Mouse (Mus musculus) heart, postnatal 4 days (tissue): ENCODE results near the gene Arl13b. TPM values are rescaled to one million over a fixed set of nuclear protein-coding genes. Genes with fewer than 3 reads are reported as not detected.

ENCODE experiments used
- DNase-seq: peaks from one replicate; pipeline ENCODE4 v3.0.0; 2021
- total RNA-seq, 2 experiments: library from RNA; stranded (reverse); gene quantifications; 2 replicates each; pipeline ENCODE4 v1.2.3; 2021

The Arl13b gene
- total RNA-seq: 10 to 100 TPM in 1 of 2 experiments, 1 to 10 TPM in 1; 9.6 to 14.0 TPM

DNA sequence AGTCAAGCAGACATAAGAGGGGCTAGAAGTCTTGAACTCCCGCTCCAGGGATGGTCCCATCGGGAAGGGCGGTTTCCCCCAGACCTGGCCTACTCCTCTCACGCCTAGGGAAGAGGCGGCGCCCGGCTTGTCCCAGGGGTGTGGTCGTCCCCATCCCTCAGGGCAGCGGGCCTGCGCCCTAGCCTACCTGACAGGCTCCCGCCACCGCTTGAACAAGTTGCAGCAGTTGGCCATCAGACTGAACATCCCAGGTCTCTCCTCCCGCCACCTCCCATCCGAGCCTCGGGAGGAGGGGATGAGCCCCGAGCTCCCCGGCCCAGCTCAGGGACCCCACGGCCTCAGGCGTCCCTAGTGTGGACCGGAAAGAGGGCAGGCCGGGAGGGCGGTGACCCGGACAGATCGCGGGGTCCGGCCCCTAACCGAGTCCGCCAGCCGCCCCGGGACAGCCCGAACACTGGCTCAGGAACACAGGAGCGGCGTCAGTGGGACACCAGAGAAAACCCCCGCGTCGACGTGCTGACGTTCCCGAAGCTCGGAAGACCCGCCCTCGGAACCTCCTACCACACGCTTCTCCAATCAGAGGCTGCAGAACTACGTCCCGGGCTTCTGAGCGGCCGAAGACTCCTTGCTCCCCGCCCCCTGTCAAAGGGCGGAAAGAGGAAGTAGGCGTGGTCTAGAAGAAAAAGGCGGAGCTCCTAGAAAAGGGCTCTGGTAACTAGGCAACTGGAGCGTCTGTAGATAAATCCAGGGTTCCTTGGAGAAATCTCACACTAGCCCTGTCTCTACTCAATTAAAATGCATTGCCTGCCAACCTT, at the start of gene Arl13b:
Gene Arl13b (minus strand): TSS at position 543 of the 815 bp plus-strand sequence.
- peak; percentile 94 for DNase-seq

DNA sequence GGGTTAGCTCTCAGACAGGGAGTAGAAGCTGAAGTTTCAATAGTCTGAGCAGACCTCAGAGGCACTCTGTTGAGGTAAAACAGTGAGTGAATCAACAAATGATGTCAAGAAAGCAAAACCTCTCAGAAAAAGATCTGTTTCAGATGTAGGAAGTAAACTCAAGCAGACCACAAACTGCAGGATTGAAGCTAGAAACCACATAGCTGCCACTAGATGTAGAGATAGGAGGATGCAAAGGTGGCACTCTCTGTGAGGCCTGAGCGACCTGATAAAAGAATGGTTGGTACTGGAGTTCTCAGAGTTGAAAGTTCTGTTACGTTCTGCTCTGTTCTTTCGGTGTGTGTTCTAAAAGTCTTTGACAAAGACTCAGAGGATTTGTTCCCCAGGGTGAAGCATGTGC, 49.0 kb upstream of the Arl13b start:
- DNase-seq: no peak

DNA sequence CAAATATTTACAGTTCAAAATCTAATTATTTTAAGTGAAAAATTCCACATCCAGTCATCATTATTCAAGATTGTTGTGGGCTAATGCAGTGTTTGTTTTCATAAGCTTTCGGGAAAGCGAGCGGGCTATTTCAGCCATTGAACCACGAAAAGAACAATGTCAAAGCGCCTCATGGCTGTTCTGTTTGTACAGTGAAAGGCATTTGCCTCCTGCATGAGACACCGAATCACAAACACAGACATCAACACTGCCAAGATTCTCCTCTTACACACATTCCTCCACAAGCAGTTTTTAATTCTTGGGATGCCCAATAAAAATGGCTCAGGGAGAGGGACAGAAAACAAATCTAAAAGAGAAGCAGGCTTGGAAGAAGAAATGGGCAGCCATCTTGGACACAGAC, 27.2 kb upstream of the Arl13b start:
- no peak for DNase-seq

DNA sequence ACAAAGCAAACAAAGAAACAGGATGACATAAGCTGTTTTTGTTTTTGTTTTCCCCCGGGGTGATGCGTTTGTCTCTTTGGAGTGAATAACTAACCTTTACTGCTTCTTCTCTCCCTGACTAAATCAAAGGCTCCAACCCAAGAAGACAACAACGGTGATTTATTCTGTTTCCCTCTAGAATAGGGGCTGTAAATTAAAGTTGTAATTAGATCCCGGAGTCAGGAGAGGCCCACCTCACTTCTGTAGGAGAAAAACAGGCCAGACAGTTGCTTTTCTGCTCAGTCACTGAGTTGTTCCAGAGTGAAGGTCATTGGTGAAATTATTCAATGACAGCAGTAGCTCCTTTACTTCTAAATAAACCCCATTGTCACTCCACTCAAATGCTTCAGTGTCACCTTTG, 26.3 kb upstream of the Arl13b start:
- no peak for DNase-seq

DNA sequence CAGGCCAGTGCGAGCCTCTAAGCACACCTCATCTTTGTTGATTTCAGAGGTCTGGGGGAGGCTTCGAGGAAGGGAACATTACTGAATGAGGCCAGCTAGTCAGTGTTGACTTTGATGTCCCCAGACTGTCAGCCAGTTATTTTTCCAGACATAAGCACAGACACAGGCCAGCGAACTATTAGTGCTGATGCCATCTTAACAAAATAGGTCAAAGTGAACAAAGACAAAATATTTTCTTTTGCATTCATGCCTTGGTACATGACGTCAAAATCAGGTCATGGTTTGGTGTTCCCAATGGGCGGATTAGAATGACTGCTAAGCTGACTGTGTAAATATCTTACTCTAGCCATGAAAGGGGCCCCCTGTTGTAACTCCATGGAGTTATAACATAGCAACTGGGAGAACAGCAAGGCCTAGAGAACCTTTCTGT, 25.9 kb upstream of the Arl13b start:
- no peak for DNase-seq

DNA sequence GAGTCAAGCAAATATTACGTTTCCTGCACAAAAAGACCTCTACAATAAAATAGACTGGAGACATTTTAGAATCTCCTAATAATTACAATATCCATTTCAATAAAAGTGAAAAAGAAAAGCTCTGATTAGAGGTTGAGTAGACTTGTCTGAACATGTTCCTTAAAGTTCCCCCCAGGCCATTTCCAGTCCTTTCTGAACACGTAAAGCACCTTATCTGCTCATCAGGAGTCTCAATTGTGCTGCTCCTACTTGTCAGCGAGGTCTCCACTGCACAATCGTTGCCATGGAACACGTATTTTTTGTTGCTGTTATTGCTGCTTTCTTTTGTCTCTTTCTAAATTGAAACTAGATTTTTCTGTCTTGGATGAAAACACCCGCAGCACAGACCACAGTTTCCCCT, 14.6 kb upstream of the Arl13b start:
- no peak for DNase-seq

DNA sequence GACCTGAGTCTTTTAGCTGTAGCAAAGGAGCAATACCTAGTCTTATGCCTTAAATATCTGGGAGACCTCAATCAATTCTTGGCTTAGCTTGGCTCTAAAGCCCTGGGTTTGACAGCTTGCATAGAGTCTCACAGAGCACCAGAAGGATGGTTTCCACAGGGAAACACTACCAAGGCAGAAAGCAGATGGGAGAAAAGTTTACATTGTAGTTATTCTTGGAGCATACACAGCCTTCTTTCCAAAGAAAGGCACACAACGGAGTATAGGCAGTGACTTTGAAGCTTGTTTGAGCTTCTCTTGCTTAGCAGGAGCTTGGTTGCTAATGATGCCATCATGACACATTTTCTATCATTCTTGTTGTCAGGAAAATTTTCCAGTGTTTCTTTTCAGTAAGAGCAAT, 13.3 kb upstream of the Arl13b start:
- DNase-seq: no peak

DNA sequence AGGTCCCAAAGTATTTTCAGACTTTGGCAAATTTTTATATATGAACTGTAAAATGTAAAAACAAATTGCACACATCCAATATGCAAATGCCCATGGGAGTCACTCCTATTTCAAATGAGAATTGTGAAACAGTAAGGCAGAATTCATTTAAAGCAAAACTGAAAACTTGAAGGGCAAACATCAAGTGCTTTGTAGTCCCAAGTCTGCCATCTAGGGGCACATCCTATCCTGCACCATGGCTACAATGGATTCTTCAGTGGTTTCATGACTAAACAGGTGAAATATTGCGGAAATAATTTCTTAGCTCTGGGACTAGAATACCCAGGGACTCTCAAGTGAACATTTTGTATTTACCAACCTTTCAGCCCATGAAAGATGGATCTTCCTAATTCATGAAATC, 11.2 kb upstream of the Arl13b start:
- DNase-seq: peak; percentile 8

DNA sequence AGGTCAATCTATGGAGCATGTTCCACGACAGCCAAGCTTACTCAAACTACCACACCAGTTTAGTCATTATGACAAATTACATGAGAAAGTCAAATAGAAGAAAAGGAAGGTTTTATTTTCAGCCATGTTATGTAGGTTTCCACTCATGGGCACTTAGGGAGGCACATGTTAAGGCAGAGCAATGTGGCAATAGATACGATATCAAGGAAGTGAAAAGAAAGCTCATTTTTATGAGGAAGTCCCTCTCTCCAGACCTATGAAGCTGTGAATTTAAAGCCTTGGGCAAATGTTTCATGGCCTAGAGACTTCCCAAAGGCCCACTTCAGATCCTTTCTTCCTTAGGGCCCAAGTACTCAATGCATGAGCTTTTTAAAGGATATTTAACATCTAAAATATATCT, 10.7 kb upstream of the Arl13b start:
- DNase-seq: no peak

DNA sequence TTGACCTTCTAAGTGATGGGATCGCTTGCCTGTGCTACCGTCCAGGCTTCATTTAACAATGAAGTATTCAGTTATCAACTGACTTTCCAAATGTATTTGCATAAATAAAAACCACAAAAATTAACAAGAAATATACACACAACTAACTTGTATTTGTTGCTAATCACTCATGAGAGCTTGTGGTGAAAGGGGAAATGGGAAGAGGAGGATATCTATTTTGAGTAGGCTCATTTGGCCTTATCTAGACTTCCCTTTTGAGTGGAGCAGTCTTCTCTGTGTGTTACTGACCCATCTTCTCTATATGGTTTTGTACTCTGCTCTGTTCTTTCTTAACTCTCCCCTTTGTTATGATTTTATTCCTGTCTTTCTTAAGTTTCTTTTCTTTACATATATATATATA, 9.4 kb upstream of the Arl13b start:
- no peak for DNase-seq

DNA sequence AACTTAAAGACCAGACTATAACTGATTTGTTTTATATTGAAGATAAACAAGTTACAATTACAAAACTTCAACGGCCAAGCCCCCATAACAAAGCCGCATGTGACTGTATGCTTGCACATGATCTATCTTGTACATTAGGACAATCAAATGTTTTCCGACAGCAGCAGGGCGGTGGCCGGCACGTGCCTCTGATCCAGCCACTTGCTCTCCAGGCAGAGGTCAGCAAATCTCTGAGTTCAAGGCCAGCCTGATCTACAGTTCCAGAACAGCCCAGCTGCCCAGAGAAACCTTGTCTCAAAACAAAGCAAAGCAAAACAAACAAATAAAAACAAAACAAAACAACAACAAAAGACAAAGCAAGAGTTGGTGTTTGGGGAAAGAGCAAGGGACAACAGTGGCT, 8.5 kb upstream of the Arl13b start:
- DNase-seq: no peak

DNA sequence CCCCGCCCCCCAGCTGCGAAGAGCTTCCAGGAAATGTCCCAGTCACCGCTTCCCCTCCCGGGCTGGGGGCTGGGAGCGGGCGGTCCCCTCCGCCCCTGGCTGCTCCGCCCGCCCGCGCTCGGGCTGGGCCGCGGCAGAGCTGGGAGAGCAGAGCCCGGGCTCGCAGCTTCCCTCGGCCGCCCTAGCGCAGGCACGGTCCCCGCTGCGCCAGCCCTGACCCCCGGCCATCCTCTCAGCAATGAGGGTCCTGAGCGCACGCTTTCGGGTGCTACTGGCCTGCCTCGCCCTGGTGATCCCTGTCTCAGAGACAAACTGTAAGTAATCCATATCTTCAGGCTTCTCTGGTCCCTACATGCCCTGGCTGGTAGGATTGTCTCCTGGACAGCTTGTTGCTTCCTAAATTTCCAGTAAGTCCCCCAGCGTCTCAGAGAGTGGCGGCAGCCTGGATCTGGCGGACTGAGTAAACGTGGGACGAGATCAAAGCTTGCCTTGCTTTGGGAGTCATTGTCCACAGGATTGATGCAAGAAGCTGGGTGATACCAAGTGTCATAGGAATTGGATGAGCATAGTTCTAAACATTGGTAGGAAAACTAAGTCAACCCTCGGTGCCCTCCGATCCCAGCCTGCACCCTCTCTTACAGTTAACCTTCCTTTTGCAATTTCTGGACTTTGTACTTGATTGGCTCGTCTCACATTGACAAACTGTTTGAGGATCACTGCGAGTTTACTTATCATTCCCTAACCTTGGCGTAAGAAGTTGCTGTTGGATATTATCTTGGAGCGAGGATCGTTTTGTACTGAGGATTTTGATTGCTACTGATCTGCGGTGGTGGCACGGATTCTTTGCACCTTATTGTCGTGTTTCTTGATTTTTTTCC, 7.6 kb upstream of the Arl13b start, which contains the start of gene Pros1:
Gene Pros1 (plus strand): TSS at position 117 of the 878 bp plus-strand sequence.
- peak; percentile 76 for DNase-seq

DNA sequence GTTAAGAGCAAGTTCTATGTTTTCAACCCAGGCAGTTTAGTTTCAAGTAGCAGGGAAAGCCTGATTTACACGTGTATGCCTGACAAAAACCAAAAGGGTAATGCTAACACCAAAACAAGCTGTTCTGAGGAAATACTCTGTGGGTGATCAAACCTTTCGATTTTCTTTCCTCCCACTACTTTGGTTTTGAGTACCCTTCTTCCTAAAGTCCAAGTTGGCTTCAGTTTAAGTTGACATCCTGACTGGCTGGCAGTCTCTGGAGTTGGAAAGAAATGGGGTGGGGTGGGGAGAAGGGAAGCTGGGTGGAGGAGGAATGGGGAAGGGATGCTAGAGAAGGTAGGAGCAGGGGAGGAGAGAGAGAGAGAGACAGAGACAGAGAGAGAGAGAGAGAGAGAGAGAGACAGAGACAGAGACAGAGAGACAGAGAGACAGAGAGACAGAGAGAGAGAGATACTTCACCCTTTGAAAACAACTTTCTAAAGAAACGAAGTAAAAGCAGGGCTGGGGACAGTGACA, 6.8 kb upstream of the Arl13b start:
- no peak for DNase-seq

DNA sequence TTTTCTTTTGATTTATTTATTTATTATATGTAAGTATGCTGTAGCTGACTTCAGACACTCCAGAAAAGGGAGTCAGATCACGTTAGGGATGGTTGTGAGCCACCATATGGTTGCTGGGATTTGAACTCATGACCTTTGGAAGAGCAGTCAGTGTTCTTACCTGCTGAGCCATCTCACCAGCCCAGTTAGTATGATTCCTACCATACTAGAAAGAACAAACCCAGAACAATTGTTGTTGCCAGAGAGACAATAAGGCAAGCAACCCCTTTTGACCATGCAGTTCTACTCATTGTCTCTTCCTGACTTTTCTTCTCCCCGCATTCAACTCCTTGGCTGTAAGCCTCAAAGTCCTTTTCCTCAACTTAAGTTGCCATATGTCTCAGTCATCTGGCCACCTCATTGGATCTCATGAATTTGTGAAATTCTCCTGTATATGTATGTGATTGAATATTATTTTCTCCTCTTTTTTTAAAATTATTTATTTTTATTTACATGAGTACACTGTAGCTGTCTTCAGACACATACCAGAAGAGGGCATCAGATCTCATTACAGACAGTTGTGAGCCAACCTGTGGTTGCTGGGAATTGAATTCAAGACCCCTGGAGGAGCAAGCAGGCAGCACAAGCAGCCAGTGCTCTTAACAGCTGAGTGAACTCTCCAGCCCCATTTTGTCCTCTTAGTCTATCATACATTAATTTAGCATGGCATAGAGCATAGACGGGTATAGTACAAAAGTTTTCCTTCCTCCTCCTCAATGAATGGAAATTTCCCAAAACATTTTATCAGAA, 5.8 kb upstream of the Arl13b start:
- DNase-seq: no peak

DNA sequence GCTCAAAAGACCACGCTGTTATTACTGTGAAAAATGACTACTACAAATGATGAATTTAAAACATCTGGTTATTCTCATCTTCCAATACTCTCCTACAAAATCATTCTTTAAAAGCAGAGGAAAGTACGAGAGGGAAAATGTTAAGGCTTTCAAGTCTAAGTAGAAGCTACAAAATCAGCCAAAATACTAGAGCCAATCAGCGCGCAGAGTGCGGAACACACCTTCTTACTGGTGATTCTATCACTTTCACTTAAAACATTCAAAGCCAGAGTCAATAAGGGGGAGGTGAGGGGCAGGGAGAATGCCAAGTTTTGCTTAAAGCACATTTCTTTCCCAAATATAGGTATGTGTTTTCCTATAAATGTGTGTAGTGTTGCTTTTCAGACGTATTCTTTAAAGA, 1.5 kb downstream of the Arl13b start:
- DNase-seq: no peak

DNA sequence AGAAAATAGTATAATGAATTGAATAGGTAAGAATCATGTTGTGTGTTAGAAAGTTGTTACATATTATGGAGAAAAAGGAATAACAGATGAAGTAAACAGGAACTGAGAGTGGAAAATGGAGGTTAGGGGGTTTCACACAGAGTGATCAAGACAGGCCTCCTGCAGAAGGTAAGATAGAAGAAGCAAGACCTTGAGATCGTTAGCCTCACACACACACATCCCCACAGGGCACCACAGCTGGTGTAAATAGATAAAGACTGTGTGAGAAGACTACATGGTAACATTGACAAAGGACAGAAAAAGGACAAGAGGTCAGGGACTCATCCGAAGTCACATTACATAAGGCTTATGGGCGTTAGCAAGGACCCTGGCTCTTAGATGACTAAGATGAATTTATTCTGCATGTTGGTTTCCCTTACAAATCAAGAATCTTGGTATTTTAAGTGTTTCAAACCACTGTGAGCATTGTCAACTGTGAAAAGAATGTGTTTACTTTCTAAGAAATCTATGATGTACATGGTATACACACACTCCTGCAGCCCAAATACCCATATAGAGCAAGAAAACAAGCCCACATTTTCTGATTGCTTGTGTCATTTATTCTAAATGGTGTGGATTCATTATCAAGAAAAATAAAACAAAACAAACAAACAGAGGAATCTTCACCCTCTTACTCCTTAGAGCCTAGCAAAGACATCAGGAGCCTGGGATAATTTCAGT, 12.7 kb downstream of the Arl13b start:
- no peak for DNase-seq

DNA sequence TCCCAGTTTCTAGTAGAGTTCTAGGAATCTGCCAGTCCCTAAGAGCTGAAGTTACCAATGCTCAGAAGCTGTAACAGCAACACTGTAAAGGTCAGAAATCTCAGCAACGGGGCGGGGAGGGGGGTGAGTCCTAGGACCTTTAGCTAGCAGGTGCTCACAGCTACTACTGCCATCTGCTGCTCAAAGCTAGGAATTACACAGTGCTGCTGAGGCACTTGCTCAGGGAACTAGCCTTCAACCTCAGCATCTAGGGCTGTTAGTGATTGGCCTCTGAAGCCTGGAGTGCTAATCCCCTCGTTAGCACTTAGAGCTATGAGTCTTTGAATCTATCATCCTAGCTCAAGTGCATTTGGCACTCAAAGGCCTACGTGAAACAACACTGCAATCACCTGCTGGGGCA, 14.4 kb downstream of the Arl13b start:
- peak; percentile 57 for DNase-seq

DNA sequence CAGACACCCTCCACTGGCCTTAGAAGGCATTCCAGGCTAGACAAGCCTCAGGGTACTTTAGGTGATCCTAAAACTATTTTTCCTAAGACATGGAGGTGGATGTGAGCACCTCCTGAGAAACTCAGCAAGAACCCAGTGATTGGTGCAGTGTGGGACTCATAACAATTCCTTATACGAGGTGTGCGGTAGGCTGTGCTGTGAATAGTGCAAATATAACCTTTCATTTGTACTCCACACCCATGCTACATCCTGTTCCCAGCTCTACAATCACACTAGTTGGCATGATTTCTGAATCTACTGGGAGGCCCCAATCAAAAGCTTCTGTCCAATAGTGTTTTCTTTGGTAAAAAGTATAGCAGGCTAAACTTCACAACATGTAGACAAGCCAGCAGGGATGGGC, 14.8 kb downstream of the Arl13b start:
- no peak for DNase-seq

DNA sequence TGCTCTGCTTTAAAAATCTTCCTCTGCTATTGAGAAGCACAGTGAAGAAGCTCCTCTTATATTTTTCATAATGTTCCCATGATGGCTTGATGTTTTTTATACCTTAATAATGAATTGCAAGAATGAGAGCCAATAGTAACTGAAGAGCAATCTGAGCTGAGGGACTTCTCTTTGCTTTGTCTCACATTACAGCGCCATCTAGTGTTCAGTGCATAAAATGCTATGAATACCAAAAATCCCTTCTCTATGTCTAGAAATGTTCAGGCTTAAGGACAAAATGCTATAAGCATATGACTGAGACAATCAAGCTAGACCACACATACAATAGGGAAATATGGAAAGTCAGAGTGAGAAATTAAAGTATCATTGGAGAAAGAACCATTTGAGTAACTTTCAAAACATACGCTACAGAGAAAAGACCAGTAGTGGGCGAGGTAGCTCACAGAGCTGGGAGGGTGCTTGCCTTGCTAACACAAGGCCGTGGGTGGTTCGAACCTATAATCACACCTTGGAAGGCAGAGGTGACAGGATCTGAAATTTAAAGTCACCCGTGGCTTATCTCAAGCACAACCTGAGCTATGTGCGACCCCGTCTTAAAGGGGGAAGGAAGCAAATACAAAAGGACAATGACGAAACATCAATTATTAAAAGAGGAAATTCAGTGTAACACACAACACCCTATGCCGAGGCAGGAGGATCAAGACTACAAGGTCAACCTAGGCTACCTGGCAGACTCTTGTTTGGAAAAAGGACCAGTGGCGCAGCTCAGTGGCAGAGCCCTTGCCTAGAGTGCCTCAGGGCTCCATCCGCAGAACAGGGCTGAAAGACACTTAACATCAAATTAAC, 20.5 kb downstream of the Arl13b start:
- DNase-seq: no peak

DNA sequence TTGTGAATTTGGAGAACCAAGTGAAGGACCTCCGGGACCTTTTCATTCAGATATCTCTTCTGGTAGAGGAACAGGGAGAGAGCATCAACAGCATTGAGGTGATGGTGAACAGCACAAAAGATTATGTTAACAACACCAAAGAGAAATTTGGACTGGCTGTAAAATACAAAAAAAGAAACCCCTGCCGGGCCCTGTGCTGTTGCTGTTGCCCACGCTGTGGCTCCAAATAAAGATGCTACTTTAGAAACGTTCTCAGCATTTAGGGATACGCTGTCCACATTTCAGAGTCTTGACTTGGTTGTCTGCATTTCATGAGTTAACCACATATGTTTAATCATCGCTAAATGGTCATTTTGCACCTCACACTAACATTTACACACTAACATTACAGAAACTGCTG, 24.4 kb downstream of the Arl13b start:
- DNase-seq: no peak

DNA sequence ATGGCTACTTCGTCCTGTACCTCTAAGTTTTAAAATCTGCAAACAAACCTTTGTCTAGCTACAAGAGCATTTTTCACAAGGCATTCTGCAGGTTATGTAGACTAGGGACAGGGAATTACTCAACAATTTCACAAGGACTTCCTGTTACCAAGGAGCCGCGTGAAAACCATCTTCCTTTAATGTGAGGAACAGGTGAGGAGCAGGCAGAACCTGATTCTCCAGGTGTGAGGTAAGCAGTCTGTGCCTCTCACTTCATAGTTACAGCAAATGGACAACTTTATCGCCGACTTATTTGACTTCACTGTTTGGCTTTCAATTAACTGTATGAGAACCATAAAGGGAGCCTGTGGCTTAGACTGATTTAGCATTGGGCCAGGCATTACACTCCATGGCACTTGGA, 32.3 kb downstream of the Arl13b start, which contains the start of gene Stx19:
Gene Stx19 (plus strand): TSS at position 186 of the 400 bp plus-strand sequence.
- no peak for DNase-seq
